Mouse (Mus musculus) testis, postnatal 14 days (tissue): ENCODE results near the gene Cubn.

ENCODE experiments used
- DNase-seq: peaks from one replicate; pipeline ENCODE4 v3.0.0; 2021; ENCODE audit warnings: low spot score

Gene Cubn

GRCm38 (mm10) chr2:13484566-13484965, 7.0 kb downstream of the Cubn start:
- no peak for DNase-seq

GRCm38 (mm10) chr2:13480744-13481143, 10.9 kb downstream of the Cubn start:
- no peak for DNase-seq

DNA sequence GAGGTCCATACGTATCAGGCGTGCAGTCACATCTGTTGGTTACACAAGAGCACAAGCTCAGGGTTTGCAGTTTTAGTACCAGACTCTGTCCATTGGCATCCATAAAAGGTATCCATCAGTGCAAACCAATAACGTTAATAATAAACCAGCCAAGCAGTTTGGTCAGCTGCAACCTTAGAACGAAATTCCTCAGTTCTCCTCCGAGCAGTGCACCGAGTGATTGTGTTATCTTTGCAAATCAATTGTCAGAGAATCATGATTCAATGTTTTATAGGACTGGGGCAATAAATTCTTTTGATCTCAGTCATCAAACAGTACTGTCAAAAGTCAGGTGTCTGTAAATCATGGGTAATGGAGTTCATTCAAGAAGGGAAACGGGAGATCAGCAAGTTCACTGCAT, 12.4 kb downstream of the Cubn start:
- DNase-seq = no peak

GRCm38 (mm10) chr2:13470108-13470507, 21.5 kb downstream of the Cubn start:
- no peak for DNase-seq

DNA sequence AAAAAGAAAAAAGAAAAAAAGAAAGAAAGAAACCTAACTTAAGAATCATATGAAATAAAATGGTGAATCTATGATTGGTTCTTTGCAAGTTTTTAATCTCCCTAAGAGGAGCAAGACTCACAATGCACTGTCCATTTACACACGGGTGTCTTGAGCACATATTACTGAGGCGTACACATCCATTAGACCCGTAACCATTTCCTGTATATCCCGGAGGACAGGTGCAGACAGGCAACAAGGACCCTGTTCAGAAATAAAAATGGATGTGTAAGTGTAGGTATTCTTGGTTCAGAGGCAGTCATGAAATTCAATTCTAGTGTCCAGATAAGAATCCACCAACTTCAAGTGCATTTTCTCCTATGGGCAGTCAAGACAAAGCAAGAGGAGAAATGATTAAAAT, 22.0 kb downstream of the Cubn start:
- no peak for DNase-seq

DNA sequence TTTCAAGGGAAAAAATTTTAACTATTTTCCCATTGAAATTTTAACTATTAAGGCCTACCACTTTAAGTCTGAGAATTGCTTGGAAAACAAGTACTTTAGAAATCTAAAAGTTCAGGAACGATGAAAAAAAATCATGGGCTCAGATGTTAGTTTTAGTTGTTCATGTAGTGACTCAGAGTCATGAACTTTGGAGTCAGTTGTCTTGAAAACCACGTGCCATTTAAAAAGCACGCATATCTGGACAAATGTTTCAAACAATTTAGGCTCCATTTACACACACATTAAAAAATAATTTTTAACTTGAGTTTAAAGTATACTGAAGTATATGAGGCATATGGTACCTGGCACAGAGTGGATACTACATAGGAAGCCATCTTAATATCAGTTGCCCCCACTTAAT, 24.9 kb downstream of the Cubn start:
- DNase-seq = no peak

GRCm38 (mm10) chr2:13458088-13458487, 33.5 kb downstream of the Cubn start:
- DNase-seq = no peak

DNA sequence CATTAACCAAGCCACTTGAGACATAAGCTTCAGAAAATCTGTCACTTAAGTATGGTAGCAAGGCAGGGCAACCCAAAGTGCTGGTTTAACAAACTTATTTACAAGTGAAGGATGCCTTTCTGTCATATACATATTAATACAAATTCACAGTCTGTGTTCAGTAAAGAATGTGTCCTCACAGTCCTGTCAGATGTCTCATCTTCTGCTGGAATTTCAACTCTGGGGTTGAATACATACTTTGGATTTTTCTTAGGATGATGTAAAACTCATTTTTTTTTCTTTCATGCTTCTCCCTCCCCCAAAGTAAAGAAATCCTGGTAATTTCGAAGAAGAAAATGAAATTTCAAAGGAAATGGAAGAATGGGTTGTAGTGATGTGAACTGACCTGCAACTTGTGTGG, 34.8 kb downstream of the Cubn start:
- DNase-seq = no peak

GRCm38 (mm10) chr2:13451495-13452491, 39.8 kb downstream of the Cubn start:
- DNase-seq = no peak

GRCm38 (mm10) chr2:13450895-13451294, 40.7 kb downstream of the Cubn start:
- DNase-seq = no peak

DNA sequence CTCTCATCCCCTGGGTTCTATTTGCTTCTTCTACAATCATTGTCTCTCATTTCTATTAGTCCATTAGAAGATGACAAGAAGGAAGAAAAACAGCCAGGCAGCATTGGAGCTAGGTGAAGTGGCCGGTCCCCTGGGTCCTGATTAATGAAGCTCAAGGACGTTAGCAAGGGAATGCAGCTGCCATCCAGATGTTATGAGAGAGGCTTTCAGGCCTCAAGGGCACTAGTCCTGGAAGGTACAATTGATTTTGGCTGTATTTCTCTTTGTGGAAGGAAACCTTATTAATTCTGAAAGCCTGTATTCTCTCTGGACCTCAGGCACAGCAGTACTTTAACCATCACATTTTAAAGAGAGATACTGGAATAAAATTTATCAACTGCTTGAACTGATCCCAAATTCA, 41.1 kb downstream of the Cubn start:
- no peak for DNase-seq

- no peak for DNase-seq
These were observed 46.5 kb downstream of the Cubn start for GRCm38 (mm10) chr2:13445156-13445555.

DNA sequence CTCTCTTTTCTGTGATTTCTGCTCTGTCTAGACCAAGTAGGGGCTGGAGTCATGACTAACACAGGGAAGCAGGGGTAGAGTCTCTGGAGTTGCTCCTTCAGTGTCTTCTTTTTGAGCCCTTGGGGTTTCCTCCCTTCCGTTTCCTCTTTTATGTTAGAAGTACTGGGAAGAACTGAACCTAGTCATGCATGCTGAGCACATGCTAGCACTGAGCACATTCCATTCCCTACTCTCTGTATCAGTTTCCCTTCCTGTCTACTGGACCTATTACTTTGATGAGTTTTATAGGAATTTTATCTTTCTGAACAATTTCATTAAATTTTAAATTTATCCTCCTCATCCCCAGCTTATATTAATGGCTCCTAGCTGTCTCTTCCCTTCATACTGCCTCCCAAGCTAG, 52.6 kb downstream of the Cubn start:
- no peak for DNase-seq

GRCm38 (mm10) chr2:13438275-13438845, 53.3 kb downstream of the Cubn start:
- no peak for DNase-seq

DNA sequence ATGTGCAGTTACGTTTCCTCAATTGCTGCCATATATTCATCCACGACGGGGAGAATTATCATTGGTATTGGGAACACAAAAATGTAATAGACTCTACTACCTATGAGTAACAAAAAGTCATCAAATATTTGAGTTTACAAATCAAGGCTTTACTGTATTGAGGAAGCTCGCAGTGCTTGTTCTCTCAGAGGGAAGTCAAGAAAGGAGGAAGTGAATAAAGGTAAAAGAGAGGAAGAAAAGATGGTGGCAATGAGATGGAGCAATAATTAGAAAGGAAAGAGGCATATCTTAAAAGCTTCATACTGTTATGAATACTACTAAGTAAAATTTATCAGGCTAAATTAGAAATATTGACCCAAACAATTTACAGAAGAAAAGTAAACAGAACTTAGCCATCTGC, 59.6 kb downstream of the Cubn start:
- no peak for DNase-seq

DNA sequence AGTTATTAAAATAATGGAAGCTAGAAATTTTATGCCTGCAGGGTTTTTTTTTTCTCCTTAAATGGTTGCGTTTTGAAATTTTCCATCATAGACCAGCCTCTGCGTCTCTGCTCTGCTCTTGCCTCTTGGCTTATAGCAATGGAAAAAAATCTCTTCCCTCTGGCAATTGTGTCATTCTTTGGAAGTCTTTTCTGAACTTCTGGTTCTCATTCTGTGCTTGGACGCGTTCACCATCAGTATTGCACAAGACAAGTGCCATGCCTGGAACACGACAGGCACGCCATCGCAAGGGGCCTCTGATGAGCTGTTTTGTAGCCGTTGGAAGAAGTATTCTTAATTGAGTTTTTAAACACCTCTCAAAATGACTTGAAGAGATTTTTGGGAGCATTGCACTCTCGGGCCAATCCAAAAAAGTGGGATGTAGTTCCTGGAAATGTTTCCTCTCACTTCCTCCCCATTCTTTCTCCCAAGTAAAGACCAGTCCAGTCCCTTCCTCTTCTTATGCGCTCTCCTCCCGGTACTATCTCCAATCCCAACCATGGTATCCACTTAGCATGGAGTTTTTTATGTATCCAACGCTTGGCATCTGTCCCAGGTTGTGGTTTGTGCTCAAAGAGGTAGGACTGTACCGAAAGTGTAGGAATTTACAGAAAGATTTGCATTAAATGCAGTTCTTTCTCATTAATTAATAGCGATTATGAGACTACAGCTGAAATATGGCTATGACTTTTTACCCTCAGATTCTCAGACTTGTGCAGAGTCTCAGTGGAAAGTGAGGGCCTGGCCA, 69.4 kb downstream of the Cubn start:
- DNase-seq = no peak

- DNase-seq = no peak
These were observed 74.7 kb downstream of the Cubn start for GRCm38 (mm10) chr2:13416765-13417524.

- no peak for DNase-seq
These were observed 78.0 kb downstream of the Cubn start for GRCm38 (mm10) chr2:13413520-13414178.

DNA sequence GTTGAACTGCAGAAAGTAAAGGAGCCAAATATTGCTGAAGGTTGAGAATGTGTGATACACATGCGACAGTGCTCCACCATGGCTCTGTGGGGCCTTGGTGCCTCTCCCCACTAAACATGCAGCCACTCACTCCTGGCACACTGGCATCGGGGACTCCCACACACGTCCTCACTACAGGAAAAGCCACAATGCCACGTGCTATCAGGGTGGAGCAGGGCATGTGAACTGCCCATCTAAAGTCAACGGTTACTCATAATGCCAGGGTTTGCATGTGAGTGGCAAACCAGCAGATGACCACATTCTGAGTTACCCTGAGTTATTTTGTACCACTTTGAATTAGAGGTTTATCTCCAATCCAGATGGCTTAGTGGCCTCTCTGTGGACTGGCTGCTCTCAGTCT, 81.0 kb downstream of the Cubn start:
- no peak for DNase-seq

DNA sequence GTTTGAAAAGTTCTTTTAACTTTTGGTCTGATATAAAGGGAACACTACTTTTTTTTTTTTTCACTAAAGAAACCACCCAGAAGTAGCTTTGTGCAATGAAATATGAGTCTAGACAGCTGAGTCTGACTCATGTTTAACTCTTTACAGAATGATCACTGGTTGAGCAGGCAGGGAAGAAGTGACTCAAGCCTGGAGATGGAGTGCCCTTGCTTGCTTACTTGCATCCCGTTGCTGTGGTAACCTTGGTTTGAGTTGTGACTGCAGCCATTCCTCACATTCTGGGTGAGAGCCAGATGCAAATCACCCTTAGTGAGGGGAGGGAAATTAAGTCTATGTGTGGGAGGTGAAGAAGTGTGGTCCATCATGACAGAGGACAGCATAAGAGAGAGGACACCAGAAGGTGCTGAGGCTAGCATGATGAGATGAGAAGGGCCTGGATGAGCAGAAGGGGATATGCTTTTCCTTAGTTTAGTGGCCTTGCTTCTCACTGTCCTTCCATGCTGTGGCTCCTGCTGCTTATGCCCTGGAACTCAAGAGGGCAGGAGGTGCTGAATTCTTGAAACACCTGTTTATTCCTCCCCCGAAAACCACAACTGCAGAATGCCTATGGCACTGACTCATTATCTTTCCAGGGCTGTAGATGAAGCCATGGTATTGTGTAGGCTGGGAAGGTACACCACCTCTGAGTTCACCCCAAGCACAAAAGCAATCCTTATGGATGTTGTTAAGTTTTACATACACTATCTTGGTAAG, 81.7 kb downstream of the Cubn start:
- DNase-seq = no peak

DNA sequence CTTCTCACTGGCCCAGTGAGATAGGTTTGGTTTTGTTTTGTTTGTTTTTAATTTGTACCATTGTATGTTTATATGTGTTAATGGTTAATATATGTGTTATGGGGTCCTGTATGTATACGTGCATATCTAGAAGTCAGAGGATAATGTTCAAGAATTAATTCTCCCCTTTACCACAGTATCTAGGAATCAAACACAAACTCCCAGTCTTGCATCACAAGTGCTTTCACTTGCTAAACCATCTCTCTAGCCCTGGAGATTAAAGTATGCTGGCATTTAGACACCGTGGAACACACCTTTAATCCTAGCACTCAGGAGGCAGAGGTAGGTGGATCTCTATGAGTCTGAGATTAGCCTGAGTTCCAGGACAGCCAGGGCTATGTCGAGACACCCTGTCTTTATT, 83.3 kb downstream of the Cubn start:
- no peak for DNase-seq
